Mouse (Mus musculus) heart, adult 8-10 months (tissue): ENCODE measurements around the gene Prcd. TPM values are rescaled to one million over a fixed set of nuclear protein-coding genes. Genes with fewer than 3 reads are reported as not detected.
"Not testable (repeated sequence)": the region's sequence is repeated elsewhere in the genome, so short reads cannot be mapped to it uniquely, and the experiment has no call there.

Source experiments
- DNase-seq: peaks from one replicate; pipeline ENCODE4 v3.0.0; 2022; ENCODE audit warnings: low spot score
- total RNA-seq, 4 experiments: library from RNA; stranded (reverse); gene quantifications; 2 replicates each; pipeline ENCODE4 v1.2.4; 2022

Gene Prcd
- total RNA-seq, 4 experiments from 2014 or later: 1.4 to 2.0 (median 1.8) TPM

GRCm38 (mm10) chr11:116648213-116648921, 5.0 kb upstream of the Prcd start:
- DNase-seq: peak; percentile 76

GRCm38 (mm10) chr11:116648976-116649375, 4.4 kb upstream of the Prcd start:
- no peak for DNase-seq

GRCm38 (mm10) chr11:116649711-116650337, 3.5 kb upstream of the Prcd start:
- DNase-seq: no peak

- no peak for DNase-seq
These were observed 2.5 kb upstream of the Prcd start for GRCm38 (mm10) chr11:116650811-116651210.

- no peak for DNase-seq
These were observed 2.0 kb upstream of the Prcd start for GRCm38 (mm10) chr11:116651339-116651738.

GRCm38 (mm10) chr11:116652330-116653098, 820 bp upstream of the Prcd start:
- no peak for DNase-seq

GRCm38 (mm10) chr11:116653709-116654221, 431 bp downstream of the Prcd start:
- DNase-seq: no peak

GRCm38 (mm10) chr11:116654255-116654821, 1.0 kb downstream of the Prcd start, which contains the start of gene Cygb:
Gene Cygb (minus strand): TSS chr11:116654313.
- DNase-seq: no peak

GRCm38 (mm10) chr11:116656348-116657191, 3.2 kb downstream of the Prcd start:
- DNase-seq: no peak

- DNase-seq: peak; percentile 96
These were observed 4.2 kb downstream of the Prcd start for GRCm38 (mm10) chr11:116657311-116658223.

- no peak for DNase-seq
These were observed 4.9 kb downstream of the Prcd start for GRCm38 (mm10) chr11:116658238-116658637.

- DNase-seq: no peak
These were observed 5.8 kb downstream of the Prcd start for GRCm38 (mm10) chr11:116659027-116659621.

GRCm38 (mm10) chr11:116660181-116660580, 6.8 kb downstream of the Prcd start:
- no peak for DNase-seq

GRCm38 (mm10) chr11:116661291-116661947, 8.1 kb downstream of the Prcd start:
- no peak for DNase-seq

GRCm38 (mm10) chr11:116661948-116662377, 8.6 kb downstream of the Prcd start:
- no peak for DNase-seq

- DNase-seq: no peak
These were observed 12.0 kb downstream of the Prcd start for GRCm38 (mm10) chr11:116665289-116665688.

GRCm38 (mm10) chr11:116666566-116666965, 13.2 kb downstream of the Prcd start:
- DNase-seq: no peak

GRCm38 (mm10) chr11:116667012-116667411, 13.7 kb downstream of the Prcd start:
- DNase-seq: not testable (repeated sequence)

- no peak for DNase-seq
These were observed 14.6 kb downstream of the Prcd start for GRCm38 (mm10) chr11:116667930-116668329.
